Mouse (Mus musculus): ENCODE data around the gene Pxt1. TPM values are rescaled to one million over a fixed set of nuclear protein-coding genes. Genes with fewer than 3 reads are reported as not detected.

The Pxt1 gene
- total RNA-seq, 2 experiments from 2014 or later: not detected

DNA sequence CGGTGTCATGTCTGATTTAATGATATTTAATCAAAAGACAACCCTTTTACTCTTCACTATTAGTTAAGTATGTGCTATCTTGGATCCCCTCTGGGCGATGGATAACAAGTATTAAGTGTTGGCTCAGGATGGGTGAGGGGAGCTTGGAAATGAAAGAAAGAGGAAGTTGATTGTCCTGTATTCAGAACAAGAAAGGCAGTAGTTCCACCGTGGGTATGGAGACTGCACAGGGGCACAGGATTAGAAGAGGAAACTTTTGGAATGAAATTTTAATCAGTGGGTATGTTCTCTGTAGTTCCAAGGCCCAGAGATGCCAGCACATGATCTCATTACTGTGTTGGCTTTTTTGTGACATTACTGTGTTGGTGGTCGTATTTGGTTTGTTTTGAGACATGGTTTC is 7.1 kb upstream of the Pxt1 start:
- intact Hi-C loops (cut with DNase I; ENCODE audit: low total_unique reads): no loop called here
- no peak for DNase-seq

DNA sequence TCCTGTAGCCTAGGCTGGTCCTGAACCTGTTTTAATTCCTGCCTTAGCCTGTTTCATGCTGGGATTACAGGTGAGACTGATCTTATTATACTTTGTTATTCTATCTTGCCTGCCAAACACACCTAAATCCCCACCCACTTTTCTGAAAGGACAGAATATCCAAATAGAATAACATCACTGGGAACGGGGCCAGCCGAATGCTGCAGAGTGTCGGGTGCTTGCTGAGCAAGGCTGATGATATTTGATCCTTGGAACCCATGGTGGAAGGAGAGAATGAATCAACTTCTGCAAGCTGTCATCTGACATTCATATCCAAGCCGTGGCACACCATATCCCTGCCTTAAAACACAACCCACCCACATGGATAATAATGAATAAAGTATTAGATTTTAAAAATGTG is 5.0 kb upstream of the Pxt1 start:
- DNase-seq: no peak
- intact Hi-C loops (cut with DNase I; ENCODE audit: low total_unique reads): no loop called here

DNA sequence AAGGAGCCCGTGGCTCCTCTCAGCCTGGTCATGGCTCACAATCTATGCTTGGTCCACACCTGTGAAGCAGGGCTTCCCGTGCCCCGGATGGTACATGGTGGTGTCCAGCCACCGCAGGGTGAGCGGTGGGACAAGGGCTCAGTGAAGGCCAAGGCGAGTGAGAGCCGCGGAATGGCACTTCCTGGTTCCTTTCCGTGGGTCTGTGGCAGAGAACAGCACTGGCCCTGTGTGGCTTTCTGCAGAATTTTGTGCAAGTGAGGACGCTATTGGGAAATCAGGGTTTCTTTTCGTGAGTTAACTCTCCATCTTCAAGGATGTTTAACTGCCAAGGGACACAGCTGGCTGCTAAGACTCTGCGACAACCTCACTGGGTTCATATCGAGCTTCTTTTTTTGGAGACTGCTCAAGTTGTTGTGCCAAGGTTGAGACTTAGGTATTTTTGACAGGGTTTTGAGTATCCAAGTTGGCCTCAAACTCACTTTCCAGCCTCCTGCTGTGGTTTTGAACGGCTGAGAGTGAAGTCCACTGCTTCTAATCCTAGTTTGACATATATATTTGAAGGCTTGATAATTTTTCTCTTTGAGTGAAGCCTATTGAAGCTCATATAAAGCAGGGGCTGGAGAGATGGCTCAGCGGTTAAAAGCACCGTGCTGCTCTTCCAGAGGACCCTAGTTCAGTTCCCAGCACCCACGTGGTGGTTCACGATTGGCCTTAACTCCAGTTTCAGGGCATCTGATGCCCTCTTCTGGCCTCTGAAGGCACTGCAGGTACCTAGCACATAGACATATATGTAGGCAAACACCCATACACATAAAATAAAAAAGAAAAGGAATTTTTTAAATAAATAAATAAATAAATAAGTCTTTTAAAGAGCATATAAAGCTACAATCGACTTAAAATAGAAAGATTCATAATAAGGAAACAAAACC is 3.6 kb upstream of the Pxt1 start:
- intact Hi-C loops (cut with DNase I; ENCODE audit: low total_unique reads): no loop called here

GRCm38 (mm10) chr17:28944481-28944880 is 841 bp upstream of the Pxt1 start:
- intact Hi-C loops (cut with DNase I; ENCODE audit: low total_unique reads): no loop called here
- DNase-seq: no peak

More for the DNA sequence above, 3.6 kb upstream of the Pxt1 start:
- no peak for DNase-seq

GRCm38 (mm10) chr17:28942101-28942500 is 1.5 kb downstream of the Pxt1 start:
- intact Hi-C loops (cut with DNase I; ENCODE audit: low total_unique reads): no loop called here
- no peak for DNase-seq

DNA sequence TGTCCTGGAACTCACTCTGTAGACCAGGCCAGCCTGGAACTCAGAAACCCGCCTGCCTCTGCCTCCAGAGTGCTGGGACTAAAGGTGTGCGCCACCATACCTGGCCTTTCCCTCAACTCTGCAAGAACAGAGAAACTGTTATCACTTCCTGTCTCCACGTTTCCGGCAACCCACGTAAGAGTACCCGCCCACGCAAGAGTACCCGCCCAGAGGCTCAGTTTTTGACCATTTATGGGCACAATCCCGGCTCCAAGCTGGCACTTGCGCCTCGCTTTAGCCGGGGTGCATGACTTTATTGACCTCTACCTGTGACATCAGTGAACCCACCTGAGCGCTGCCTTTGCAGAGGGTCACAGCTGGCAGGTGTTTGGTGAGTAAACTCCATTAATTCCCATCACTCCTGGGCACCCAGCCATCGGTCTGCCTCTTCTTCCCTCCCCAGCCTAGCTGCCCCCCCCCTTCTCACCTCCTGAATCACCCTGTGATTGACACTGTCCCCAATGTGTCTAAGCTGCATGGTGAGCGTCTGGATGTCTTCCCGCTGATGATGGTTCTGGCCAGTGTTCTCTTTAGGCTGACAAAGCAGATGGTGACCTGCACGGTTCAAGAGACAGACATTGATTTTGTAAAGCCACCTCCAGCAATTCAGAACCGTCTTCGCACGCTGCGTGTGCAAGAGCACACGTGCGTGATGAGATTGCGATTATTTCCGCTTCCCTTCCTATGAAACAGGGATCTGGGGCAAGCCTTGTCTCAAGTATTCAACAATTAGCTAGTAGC is 2.7 kb downstream of the Pxt1 start:
- no peak for DNase-seq
- intact Hi-C loops (cut with DNase I; ENCODE audit: low total_unique reads): no loop called here

- DNase-seq: peak; percentile 59
- intact Hi-C loops (cut with DNase I; ENCODE audit: low total_unique reads): no loop called here
Measured at GRCm38 (mm10) chr17:28936622-28937345, 6.9 kb downstream of the Pxt1 start.

GRCm38 (mm10) chr17:28936133-28936532 is 7.5 kb downstream of the Pxt1 start:
- no peak for DNase-seq
- intact Hi-C loops (cut with DNase I; ENCODE audit: low total_unique reads): no loop called here

GRCm38 (mm10) chr17:28934120-28934916 is 9.3 kb downstream of the Pxt1 start:
- intact Hi-C loops (cut with DNase I; ENCODE audit: low total_unique reads): no loop called here
- DNase-seq: no peak

- DNase-seq: no peak
- intact Hi-C loops (cut with DNase I; ENCODE audit: low total_unique reads): no loop called here
Measured at GRCm38 (mm10) chr17:28932274-28932673, 11.4 kb downstream of the Pxt1 start.

DNA sequence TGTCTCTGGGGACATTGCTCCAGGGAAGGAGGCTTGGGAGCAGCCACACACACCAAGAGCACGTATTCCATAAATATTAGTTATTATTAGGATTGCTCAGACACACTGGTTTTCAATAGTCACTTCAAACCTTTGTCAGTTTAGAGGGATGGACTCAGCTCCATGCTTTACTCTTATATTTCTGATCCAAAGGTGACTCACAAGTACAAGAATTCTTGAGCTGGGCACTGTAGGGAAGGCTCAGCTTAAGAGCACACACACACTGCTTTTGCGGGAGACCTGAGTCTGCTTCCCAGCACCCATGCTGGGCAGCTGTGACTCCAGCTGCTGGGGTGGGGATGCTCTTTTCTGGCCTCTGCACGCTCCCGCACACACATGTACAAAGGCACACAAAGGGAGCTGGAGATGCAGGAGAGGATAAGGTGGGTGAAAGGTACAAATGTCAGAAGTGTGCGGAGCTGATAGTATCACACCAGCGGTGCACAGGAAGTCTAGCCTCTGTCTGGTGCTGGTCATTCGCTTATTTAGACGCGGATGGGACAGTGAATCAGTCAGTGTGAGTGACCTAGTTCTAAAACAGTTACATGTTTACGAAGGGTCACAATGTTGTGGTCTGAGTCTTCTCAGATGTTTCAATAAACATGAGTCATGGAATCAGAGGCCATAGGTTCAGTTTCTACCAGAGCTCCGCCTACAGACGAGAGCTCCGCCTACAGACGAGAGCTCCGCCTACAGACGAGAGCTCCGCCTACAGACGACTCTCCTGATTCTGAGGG is 12.0 kb downstream of the Pxt1 start:
- intact Hi-C loops (cut with DNase I; ENCODE audit: low total_unique reads): no loop called here
- DNase-seq: no peak

GRCm38 (mm10) chr17:28930392-28931074 is 13.1 kb downstream of the Pxt1 start:
- intact Hi-C loops (cut with DNase I; ENCODE audit: low total_unique reads): no loop called here
- peak; percentile 92 for DNase-seq

DNA sequence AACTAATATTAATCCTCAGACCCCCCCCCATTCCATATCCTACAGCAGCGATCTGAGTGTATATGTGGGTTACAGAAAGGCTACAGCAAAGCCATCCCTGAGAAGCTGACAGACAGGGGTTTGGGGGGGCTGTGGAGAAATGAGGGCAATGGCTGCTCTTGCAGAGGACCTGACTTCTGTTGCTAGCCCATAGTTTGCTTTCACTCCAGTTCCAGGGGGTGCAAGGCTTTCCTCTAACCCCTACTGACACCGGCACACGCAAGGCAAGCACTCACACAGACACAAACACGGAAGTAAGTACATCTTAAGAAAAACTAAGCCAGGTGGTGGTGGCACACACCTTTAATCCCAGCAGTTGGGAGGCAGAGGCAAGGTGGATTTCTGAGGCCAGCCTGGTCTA is 14.3 kb downstream of the Pxt1 start:
- intact Hi-C loops (cut with DNase I; ENCODE audit: low total_unique reads): loop anchor here (5.0 kb wide), 1 partner anchor 167 kb away; no protein-coding TSS in a partner anchor
- DNase-seq: no peak

DNA sequence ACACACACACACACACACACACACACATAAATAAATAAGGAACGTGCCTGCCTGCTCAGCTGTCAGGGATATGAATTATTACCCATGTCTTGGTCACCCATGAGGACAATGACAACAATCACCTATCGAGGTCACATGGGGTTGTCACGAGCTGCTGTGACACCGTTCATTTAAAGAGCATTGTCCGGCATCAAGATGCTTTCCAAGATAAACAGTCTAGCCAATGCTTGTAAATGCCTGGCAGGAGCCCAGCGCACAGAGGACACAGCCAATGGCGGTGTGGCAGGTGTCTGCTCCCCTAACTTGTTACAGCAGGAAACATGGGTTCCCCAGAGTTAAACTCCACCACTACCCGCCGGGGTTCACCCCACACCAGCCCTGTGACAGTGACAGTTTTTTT is 15.6 kb downstream of the Pxt1 start:
- intact Hi-C loops (cut with DNase I; ENCODE audit: low total_unique reads): loop anchor here (5.0 kb wide), 1 partner anchor 166 kb away; no protein-coding TSS in a partner anchor
- no peak for DNase-seq

DNA sequence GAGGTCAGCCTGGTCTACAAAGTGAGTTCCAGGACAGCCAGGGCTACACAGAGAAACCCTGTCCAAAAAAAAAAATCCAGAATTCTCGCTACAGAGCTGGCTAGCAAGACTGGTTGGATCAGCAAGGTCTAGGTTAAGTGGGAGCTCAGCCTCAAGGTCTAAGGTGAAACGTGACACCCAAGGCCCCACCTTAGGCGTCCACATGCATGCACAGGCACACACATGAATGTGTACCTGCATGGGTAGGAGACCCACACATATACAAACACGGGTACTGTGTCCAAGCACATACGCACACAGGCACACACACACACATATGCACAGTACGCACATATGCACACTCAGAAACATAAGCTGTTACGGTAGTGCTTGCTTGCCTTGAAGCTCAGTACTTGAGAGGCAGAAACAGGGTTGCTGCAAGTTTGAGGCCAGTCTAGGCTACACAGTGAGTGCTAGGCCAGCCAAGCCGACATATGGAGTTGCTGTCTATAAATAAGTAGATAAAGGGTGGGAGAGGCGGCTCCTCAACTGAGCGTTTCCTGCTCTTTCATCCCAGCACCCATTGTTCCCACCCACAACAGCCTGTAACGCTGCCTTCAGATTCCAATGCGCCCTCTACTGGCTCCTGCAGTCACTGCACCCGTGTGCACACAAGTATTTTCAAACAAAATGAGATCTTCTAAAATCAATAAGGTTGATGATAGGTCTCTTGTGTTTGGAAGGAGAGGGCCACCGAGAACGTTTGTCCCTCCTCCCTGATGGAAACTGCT is 16.6 kb downstream of the Pxt1 start:
- peak; percentile 39 for DNase-seq
- intact Hi-C loops (cut with DNase I; ENCODE audit: low total_unique reads): loop anchor here (5.0 kb wide), 1 partner anchor 165 kb away; no protein-coding TSS in a partner anchor

- intact Hi-C loops (cut with DNase I; ENCODE audit: low total_unique reads): loop anchor here (5.0 kb wide), 1 partner anchor 164 kb away; no protein-coding TSS in a partner anchor
- peak; percentile 77 for DNase-seq
Measured at GRCm38 (mm10) chr17:28926380-28926779, 17.3 kb downstream of the Pxt1 start.

All from gastrocnemius, postnatal 14 days (tissue).